Mouse (Mus musculus): Measurements from ENCODE around the gene Zcchc7. TPM values are rescaled to one million over a fixed set of nuclear protein-coding genes. Genes with fewer than 3 reads are reported as not detected.

The Zcchc7 gene
- total RNA-seq (2017): 181 to 238 TPM (median 236 TPM) in 3 replicates

DNA sequence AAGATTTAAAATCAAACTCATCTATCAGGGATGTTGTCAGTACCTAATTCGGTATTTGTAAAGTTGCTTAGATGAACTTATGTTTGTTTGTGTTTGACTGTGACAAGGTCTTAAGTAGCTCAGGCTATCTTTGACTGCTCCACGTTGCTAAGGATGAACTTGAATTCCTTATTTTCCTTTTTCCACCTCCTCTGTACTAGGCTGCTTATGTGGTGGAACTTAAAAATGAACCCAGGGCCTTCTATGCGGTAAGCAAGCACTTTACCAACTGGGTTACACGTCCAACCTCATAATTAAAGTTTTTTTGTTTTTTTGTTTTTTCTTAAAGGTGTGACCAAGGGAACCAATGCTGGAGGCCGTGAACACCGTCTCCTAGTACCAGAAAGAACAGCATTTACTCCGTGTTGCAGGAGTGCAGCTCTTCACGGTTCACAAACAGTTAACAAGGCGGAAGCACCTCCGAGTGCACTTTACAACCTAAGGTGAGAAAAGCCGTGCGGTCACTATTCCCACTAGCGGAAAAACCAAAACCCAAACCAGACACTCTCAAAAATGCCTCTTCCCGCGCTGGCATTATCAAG lies at the start of gene Zcchc7:
Zcchc7 (plus strand) TSS at position 325 of the 581 bp plus-strand sequence.
- peak; percentile 10; the same call in 1 of the 2 replicates for ATAC-seq (replicated peaks; ENCODE audit: insufficient number of reproducible peaks, low FRiP score, low TSS enrichment, poor library complexity, severe bottlenecking)

DNA sequence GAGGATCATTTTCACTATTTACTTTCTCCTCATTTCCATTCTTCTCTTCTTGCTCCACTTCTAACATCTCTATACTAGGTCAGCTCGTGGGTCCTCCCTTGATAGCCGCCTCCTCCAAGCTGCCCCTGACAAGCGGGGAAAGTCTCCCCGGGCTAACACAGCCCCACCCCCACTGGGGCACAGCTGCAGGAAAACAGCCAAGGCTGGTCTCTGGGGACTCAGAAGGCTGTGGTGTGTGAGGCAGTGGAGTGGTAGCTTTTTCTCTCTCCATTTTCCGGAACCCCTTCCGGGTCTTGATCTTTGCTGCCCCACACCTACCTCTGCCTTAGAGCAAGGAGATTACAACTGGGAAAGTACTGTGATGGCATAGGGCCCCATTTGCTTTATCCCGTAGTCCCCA lies 49.7 kb upstream of the Zcchc7 start:
- no peak for ATAC-seq (replicated peaks; ENCODE audit: insufficient number of reproducible peaks, low FRiP score, low TSS enrichment, poor library complexity, severe bottlenecking)

DNA sequence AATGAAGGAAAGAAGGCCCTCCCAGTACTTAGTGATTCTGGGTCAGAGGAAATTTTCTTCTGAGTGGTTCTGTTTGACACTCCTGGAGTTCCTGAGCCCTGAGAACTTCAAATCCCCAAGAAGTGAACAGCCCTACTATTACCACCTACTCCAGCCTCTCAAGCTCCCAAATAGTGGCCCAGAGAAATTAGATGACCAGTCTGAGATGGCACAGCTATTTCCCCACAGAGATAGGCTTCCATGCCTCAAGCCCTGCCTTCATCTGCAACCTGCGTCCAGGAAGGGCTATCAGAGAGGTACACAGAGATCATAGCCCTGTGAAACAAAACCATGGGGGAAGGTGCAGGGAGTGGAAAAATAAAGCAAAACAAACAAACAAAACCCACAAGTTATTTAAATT lies 48.8 kb upstream of the Zcchc7 start:
- no peak for ATAC-seq (replicated peaks; ENCODE audit: insufficient number of reproducible peaks, low FRiP score, low TSS enrichment, poor library complexity, severe bottlenecking)

DNA sequence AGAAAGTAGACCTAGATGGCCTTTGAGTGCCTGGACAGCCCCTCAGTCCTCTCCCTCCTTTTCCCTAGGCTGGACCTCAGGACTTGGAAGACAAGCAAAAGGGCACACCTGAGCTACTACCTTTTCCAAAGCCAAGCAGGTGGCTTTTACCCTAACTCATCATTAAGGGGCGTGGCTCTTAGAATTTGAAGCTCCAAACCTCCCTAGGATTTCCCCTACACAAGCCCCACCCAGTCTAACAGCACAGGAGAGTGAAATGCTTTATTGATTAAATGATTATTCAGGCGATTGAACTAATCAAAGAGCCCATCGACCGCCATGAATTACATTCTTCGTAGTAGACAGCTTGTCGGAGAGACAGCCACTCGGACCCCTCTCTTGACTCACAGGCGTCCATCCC lies 47.4 kb upstream of the Zcchc7 start:
- ATAC-seq (replicated peaks; ENCODE audit: insufficient number of reproducible peaks, low FRiP score, low TSS enrichment, poor library complexity, severe bottlenecking): no peak

DNA sequence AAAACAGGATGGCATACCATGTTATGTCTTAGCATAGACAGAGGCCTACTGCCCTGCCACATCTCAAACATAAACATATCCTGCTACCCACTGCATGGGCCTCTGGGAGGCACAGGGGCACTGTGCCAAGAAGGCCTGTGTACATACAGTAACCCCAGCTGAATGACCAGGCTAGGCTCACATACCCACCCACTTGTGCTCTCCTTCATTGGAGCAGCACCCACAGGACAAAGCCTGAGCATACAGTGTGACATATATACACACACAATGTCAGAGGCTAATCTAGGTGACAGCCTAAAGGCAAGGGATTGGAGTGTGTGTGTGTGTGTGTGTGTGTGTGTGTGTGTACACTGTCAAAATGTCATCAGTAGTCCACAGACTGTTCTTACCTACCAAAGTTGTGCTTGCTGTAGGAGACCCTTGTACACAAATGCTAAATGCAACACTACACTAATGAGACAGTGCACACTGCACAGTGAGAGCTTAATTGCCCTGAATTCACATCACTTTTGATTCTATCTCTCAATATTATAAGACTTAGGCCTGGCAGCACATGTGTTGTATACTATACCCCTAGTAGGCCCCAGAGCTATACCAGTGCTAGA lies 46.5 kb upstream of the Zcchc7 start:
- no peak for ATAC-seq (replicated peaks; ENCODE audit: insufficient number of reproducible peaks, low FRiP score, low TSS enrichment, poor library complexity, severe bottlenecking)

DNA sequence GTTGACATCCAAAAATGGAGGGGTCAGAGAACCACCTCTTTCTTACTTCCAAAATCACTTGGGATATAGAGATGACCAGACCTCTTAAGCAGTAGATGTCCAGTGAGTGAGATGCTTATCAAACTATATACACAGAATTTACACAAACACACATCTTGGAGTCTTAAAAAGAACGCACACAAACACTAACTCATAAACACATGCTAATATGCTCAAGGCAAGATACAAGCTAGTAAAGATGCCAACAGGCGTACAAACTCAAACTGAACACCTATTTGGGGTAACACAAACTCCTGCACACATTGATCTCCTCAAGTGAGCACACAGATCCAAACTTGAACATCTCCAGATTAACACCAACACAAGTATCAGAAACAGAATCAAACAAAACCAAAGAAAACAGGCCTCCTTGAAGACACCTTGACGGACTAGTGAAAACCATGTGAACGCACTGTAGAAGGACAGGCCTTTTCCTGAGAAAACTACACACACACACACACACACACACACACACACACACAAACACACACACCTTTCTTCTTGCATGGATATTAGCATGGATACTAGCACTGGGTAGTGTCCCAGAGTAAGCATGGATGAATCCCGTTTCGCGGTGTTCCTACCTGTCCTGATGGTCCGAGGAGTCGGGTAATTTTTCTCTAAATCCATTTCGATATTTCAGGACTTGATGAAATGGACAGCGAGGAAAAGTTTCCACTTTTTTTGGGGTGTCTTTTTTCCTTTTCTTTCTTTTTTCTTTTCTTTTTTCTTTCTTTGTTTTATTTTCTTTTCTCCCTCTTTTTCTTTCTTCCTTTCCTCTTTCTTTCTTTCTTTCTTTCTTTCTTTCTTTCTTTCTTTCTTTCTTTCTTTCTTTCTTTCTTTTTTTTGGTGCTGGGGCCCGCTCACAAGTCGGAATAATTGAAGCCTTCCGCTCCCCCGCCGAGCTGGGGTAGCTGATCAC lies 45.7 kb upstream of the Zcchc7 start, which contains the start of gene Pax5:
Pax5 (minus strand) TSS at position 748 of the 961 bp plus-strand sequence.
- no peak for ATAC-seq (replicated peaks; ENCODE audit: insufficient number of reproducible peaks, low FRiP score, low TSS enrichment, poor library complexity, severe bottlenecking)

DNA sequence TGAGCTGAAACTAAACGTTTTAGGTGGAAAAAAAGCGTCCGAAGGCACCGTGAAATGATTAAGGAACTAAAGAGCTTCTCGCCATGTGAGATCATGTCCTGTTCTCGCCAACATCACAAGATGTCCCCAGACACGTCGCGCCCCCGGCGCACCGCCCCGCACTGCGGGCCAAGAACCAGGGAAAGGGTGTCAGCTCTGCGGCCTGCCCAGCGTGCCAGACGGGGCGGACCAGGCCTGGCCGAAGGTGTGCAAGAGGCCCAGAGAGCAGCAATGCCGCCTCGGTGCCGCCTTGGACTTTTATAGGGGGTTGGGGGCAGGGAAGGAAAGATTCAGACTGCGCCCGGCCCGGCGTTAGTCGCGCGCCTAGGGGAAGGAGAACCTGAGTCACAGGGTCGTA lies 45.0 kb upstream of the Zcchc7 start:
- ATAC-seq (replicated peaks; ENCODE audit: insufficient number of reproducible peaks, low FRiP score, low TSS enrichment, poor library complexity, severe bottlenecking): no peak

DNA sequence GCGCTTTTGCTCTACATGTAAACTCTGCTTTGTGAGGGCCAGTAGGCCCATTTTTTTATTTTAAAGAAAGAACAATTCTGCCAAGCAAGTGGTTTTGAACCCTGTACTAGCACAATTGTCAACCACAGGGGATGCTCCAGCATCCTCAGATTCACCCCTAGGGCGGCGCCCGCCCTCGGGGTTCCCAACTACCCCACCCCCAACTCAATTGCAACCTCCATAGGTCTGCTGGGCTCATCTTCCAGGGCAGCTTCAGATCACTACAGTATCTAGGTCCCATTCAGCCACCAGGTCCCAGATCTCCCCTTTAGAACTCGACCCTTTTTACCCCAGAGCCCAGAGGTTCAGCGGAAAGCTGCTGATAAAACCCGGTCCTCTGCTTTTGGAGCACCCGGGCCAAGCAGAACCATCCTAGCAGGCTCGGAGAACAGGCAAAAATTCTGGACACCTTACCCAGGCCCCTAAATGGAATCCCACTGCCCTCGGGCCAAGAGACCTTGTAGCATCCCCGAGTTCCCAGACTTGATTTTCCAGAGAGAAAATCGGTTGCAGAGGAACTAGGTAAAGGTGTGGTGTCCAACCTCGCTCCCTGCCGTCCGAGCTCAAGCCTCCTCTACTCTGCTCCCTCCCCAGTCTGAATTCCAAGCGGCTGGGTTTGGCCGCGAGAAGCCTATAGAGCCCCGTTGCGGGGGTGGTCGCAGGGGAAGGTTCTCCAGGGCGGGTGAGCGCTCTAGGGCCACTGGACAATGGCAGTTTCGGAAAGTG lies 44.4 kb upstream of the Zcchc7 start:
- no peak for ATAC-seq (replicated peaks; ENCODE audit: insufficient number of reproducible peaks, low FRiP score, low TSS enrichment, poor library complexity, severe bottlenecking)

DNA sequence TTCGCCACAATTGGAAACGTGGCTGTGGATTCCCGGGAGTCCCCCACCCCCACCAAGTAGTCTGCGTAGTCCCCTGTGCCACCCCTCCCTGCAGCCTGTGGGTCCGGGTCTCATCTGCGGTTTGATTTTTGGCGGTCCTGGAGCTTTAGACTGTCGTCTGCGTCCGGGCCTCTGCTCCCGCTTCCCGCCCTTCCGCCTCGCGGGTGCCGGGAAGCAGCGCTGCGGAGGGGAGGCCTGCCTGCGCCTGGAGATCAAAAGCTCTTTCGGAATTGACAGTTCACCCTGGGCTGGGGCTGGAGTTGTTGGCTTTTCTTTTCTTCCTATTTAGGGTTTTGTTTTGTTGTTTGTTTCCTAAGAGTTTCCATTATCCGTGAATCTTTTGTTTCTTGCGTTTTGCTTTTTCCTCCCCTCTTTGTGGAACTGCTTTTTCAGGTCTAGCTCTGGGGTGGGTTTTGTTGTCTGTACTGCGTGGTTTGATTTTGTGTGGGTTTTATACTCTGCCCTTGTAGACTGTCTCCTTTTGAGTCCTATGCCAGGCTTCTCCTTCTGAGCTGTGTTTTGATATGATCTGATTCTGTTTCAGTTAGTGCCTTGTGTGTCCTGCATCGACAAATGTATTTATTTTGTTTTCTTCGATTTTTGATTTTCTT lies 43.5 kb upstream of the Zcchc7 start:
- no peak for ATAC-seq (replicated peaks; ENCODE audit: insufficient number of reproducible peaks, low FRiP score, low TSS enrichment, poor library complexity, severe bottlenecking)

DNA sequence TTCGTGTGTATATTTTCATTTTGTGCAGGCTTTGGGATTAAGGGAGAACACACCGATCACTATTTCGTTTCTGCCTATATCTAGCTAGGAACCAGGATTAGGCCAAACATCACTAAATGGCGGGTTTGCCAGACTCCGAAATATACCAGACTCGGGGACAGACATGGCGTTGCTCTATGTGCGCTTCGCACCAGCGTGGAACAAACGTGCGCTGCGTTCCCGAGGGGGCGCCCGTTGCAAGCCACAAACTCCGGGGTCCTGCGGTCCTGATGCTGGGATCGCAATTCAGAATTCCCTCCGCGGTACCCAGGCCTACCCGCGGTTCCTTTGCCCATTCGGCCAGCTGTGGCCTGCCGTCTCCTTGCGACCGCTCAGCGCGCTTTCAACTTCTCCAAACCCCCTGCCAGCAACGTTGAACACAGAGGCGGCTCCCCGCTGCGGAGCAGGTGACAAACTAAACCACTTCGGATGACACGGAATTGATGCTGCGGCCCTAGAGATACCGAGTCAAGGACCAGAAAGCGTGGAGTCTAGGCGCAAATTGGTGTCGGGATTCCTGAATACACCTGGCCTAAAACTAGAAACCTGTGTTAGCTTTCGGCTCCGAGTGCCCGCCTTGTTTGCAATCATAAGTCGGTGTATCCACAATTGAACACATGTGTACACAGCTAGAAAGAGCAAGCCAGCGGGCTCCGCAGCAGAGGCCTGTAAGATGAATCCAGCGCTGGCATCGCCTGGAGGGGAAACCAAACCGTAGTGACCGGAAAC lies 42.7 kb upstream of the Zcchc7 start:
- ATAC-seq (replicated peaks; ENCODE audit: insufficient number of reproducible peaks, low FRiP score, low TSS enrichment, poor library complexity, severe bottlenecking): no peak

DNA sequence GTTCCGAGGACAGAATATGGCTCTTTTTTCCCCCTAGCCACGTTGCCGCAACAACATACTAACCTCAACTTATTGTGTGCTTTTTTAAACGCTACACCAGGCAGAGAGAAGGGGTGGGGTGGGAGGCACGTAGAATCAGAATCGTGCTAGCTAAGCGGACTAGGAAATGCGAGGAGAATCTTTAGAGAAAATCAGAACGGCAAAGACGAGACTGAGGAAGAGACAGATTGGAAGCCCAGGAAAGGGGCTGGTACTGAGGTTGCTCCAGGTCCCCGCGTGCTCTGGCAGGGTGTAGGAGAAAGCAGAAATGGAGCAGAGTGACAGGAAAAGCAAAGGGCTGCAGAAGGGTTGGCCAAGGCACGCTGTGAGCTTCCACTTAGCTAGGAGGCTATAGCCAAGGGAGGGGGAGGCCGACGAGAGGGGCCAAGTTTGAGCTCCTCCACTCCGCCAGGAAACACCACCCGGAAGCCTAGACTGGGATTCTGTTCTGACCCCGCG lies 42.1 kb upstream of the Zcchc7 start:
- ATAC-seq (replicated peaks; ENCODE audit: insufficient number of reproducible peaks, low FRiP score, low TSS enrichment, poor library complexity, severe bottlenecking): no peak

DNA sequence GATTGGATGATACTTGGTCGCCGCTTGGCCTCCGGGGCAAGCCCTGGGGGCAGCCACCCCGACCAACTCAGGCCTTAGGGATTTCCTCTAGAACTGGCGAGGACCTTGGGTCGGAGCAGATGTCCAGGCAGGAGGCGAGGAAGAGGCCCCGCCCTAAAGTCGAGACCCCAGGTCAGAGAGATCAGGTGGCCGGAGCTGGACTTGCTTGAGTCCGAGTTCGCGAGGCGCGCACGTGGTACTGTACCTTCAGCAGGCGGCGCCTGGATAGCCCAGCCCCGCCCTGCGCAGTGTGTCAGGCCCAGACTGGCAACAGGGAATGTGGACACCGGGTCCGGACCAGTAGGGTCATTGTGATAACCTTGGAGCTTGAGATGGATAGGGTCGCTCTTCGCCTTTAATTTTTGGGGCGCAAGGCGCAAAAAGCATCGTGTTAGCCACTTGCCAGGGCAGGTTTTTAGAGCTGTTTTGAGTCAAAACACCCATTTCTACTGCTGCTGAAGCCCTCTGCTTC lies 41.5 kb upstream of the Zcchc7 start:
- no peak for ATAC-seq (replicated peaks; ENCODE audit: insufficient number of reproducible peaks, low FRiP score, low TSS enrichment, poor library complexity, severe bottlenecking)

DNA sequence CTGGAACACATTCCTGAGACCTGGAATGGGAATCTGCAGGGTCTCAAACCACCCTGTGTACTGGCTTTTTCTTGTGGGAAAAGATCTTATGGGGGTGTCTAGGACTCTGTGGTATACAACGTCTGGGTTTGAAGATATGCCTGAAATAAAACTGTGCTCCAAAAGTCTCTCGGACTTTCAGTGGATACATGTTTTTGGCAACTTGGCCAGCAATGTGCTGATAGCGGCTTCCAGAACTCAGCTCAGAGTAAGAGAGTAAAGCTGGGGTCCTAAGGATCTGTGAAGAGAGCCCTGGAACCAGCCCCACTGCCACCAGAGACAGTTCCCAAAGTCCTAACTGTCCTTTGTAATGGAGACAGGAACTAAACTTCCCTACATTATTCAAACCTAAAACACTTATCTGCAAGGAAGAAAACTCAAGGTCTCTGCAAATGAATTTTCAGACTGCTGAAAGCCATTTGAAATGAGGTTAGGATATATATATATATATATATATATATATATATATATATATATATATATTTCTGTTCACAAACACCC lies 40.0 kb upstream of the Zcchc7 start:
- ATAC-seq (replicated peaks; ENCODE audit: insufficient number of reproducible peaks, low FRiP score, low TSS enrichment, poor library complexity, severe bottlenecking): no peak

DNA sequence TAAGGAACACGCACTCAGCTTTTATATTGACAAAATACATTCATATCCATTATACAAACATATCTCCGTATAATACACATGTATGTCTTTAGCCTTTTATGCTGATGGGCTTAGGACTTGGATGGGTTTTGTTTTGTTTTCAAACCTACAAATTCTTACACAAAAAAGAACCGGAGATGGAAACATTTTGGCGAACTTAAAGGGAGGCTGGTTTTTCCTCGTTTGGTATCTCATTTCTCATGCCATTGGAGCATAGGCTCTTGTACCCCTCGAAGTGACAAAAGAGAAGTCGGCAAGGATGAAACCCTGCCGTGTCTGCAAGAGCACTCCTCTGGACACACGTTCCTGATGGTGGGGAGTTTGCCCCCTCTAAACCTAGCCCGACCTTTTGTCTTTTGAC lies 39.3 kb upstream of the Zcchc7 start:
- no peak for ATAC-seq (replicated peaks; ENCODE audit: insufficient number of reproducible peaks, low FRiP score, low TSS enrichment, poor library complexity, severe bottlenecking)

DNA sequence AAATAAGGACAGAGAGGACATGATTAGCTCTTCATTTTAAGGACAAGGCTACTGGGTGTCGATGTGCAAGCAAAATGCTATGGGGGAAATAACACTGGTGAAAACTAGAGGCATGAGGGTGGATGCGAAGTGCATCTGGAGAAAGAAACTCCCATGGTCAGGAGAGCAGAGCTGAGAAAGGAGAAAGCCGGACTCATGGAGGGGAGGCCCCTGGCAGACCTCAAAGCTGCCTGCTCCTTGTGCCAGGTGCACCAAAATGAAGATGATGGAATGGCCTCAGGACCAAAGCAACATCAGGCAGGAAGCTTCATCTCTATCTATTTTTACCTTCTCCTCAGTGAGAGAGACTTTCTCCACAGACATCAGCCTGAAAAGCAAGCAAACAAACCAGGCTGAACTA lies 38.0 kb upstream of the Zcchc7 start:
- no peak for ATAC-seq (replicated peaks; ENCODE audit: insufficient number of reproducible peaks, low FRiP score, low TSS enrichment, poor library complexity, severe bottlenecking)

DNA sequence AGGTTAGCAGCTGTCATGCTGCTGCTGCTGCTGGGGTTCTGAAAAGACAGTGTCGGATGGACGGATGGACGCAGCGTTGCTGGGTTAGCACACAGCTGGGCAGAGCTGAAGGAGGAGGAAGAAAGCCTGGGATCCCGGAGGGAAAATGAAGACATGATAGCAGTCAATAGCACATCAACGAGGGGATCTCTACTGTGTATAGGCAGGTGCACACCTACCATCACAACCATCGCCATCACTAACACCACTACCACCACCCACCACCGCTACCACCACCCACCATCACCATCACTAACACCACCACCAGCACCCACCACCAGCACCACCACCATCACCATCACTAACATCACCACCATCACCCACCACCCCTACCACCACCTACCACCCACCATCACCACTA lies 35.6 kb upstream of the Zcchc7 start:
- no peak for ATAC-seq (replicated peaks; ENCODE audit: insufficient number of reproducible peaks, low FRiP score, low TSS enrichment, poor library complexity, severe bottlenecking)

DNA sequence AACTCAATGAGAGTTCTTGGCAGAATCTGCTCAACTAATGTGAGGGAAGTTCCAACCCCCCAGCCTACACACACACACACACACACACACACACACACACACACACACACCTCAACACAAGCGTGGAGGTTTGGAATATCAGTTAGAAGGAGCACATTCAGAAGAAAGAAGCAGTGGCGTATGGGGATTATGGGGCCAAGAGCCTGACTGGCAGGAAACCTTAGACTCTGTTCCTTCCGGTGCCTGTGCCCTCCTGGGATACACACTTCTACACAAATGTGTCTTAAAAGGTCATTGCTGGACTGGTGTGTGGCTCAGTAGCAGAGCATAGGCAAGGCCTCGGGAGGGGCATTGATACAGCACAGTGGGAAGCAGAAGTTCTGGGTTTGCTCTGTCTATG lies 34.4 kb upstream of the Zcchc7 start:
- no peak for ATAC-seq (replicated peaks; ENCODE audit: insufficient number of reproducible peaks, low FRiP score, low TSS enrichment, poor library complexity, severe bottlenecking)

Measured in monocyte, adult 5-6 weeks (primary cell).